Mouse (Mus musculus): ENCODE results near the gene Gja5. TPM values are rescaled to one million over a fixed set of nuclear protein-coding genes. Genes with fewer than 3 reads are reported as not detected.
"Not testable (repeated sequence)": the region's sequence is repeated elsewhere in the genome, so short reads cannot be mapped to it uniquely, and the experiment has no call there.

The Gja5 gene
- polyA plus RNA-seq, 1 experiment from 2014 or later, result 3.1 TPM

- Histone ChIP-seq H3K36me3 (ENCODE audit: control insufficient read depth, insufficient read depth, low read length) (no peaks in the 10 kb centered on the region), H3K27ac (ENCODE audit: low read depth, low read length) (no peak overlapping the region), H3K4me2 (no peak overlapping the region), H3K9ac (ENCODE audit: low read length) (no peak overlapping the region), H3K4me1 (ENCODE audit: control insufficient read depth, insufficient read depth, low read length) (no peaks in the 10 kb centered on the region), H3K27me3 (ENCODE audit: control insufficient read depth, insufficient read depth, low read length) (no peaks in the 10 kb centered on the region), H3K4me3 (ENCODE audit: low read depth, low read length) (no peak overlapping the region), H3K9me3 (ENCODE audit: control insufficient read depth, low read length) (no peaks in the 10 kb centered on the region)
- DNase-seq (ENCODE audit: low spot score, missing footprints) (no peak), ATAC-seq (ENCODE audit: low FRiP score) (no peak)
- WGBS, result 92% methylated on average over 4 of the region's 4 CpGs
Measured at GRCm38 (mm10) chr3:97060119-97060518, 155.6 kb downstream of the Gja5 start.

DNA sequence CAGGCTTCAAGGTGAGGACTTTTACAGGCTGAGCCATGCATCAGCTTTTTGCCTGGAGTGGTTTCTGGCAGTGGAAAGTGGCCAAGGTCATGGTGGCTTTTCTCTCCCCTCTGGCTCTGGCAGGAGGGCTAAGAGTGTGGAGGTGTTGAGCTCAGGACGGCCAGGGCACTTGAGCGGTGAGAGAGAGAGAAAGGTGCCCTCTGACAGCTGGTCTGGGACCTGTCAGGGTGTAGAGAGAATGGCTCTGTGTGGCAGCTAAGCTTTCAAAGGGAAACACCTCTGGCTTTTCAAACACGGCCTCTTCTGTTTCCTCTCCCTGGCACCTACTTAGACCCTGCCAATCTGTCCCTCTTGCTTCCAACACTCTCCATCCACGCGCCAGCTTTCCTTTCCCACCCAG, 158.3 kb downstream of the Gja5 start:
- ATAC-seq (ENCODE audit: low FRiP score), result no peak

DNA sequence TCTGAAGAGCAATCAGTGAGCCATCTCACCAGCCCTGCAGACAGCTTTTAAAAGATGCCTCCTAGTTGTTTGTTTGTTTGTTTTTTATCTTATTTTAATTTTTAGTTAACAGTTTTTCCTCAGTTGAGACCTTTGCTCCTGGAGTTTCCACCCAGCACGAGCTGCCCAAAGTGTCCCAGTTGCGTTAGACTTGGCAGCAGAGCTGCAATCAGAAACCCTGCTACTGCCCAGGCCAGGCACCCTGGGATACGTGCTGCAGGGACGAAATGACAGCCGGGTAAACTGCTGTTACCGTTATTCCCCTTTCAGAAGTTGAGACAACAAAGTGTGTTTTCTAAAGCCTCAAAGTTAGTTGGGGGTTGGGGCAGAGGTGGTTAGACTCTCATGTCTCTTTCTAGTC, 159.6 kb downstream of the Gja5 start:
- no peaks in the 10 kb centered on the region for H3K36me3 ChIP-seq (ENCODE audit: control insufficient read depth, insufficient read depth, low read length)
- DNase-seq (ENCODE audit: low spot score, missing footprints) (no peak), ATAC-seq (ENCODE audit: low FRiP score) (no peak)
- H3K9ac ChIP-seq (ENCODE audit: low read length), result no peak overlapping the region
- no peak overlapping the region for H3K4me2 ChIP-seq
- H3K9me3 ChIP-seq (ENCODE audit: control insufficient read depth, low read length), result no peaks in the 10 kb centered on the region
- WGBS, result 71% methylated on average over 6 of the region's 6 CpGs
- H3K27ac ChIP-seq (ENCODE audit: low read depth, low read length), result no peak overlapping the region
- no peaks in the 10 kb centered on the region for H3K4me1 ChIP-seq (ENCODE audit: control insufficient read depth, insufficient read depth, low read length)
- no peaks in the 10 kb centered on the region for H3K27me3 ChIP-seq (ENCODE audit: control insufficient read depth, insufficient read depth, low read length)
- no peak overlapping the region for H3K4me3 ChIP-seq (ENCODE audit: low read depth, low read length)

More for the DNA sequence above, 158.3 kb downstream of the Gja5 start:
- H3K4me1 ChIP-seq (ENCODE audit: control insufficient read depth, insufficient read depth, low read length), result no peaks in the 10 kb centered on the region
- no peak overlapping the region for H3K27ac ChIP-seq (ENCODE audit: low read depth, low read length)
- H3K4me2 ChIP-seq, result no peak overlapping the region
- H3K27me3 ChIP-seq (ENCODE audit: control insufficient read depth, insufficient read depth, low read length), result no peaks in the 10 kb centered on the region
- DNase-seq (ENCODE audit: low spot score, missing footprints), result no peak
- H3K36me3 ChIP-seq (ENCODE audit: control insufficient read depth, insufficient read depth, low read length), result no peaks in the 10 kb centered on the region
- WGBS, result 75% methylated on average over 5 of the region's 5 CpGs
- H3K9ac ChIP-seq (ENCODE audit: low read length), result no peak overlapping the region
- H3K9me3 ChIP-seq (ENCODE audit: control insufficient read depth, low read length), result no peaks in the 10 kb centered on the region
- no peak overlapping the region for H3K4me3 ChIP-seq (ENCODE audit: low read depth, low read length)

DNA sequence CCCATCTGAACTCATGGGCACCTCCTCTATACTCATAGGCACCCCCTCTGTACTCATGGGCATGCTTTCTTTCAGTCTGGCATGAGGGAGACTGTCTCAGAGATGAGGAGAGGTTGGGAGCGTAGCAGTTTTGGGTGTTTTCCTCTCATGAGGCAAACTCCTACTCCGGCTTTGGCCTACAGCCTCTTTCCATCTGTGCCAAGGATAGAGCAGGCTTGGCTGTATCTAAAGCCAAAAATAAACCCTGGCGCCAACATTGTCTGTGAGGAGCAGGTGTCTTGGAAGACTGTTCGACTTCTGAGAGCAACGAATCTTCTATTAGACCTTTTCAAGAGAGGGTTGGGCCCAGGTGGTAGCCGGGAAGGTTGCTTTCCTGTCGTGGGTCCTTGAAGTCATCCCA, 165.1 kb downstream of the Gja5 start:
- not testable (repeated sequence) for H3K4me2 ChIP-seq; ATAC-seq (ENCODE audit: low FRiP score); H3K4me3 ChIP-seq (ENCODE audit: low read depth, low read length); H3K27me3 ChIP-seq (ENCODE audit: control insufficient read depth, insufficient read depth, low read length); H3K9me3 ChIP-seq (ENCODE audit: control insufficient read depth, low read length); H3K9ac ChIP-seq (ENCODE audit: low read length); DNase-seq (ENCODE audit: low spot score, missing footprints); H3K36me3 ChIP-seq (ENCODE audit: control insufficient read depth, insufficient read depth, low read length); H3K4me1 ChIP-seq (ENCODE audit: control insufficient read depth, insufficient read depth, low read length); H3K27ac ChIP-seq (ENCODE audit: low read depth, low read length)
- WGBS, result 93% methylated on average over 6 of the region's 7 CpGs

DNA sequence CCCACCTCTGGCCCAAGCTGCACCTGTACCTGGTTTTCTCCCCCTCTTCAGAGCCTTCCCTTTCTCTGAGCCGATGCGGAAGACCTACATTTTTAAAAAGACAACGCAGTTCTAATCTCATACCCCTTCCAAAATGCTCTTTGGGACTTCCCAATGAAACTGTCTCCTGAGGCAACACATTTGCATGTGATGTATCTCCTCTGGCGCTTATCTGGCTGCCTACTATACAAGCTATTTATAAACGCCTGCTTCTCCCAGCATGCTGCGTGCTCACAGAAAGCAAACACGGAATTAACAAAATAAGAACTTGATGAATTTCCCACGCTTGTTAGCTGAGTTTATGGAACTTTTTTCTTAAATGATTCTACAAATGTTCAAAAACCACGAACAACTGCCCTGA, 167.4 kb downstream of the Gja5 start:
- not testable (repeated sequence) for H3K4me1 ChIP-seq (ENCODE audit: control insufficient read depth, insufficient read depth, low read length); DNase-seq (ENCODE audit: low spot score, missing footprints); H3K27me3 ChIP-seq (ENCODE audit: control insufficient read depth, insufficient read depth, low read length); H3K9ac ChIP-seq (ENCODE audit: low read length); ATAC-seq (ENCODE audit: low FRiP score); H3K4me2 ChIP-seq; H3K9me3 ChIP-seq (ENCODE audit: control insufficient read depth, low read length); H3K4me3 ChIP-seq (ENCODE audit: low read depth, low read length); H3K36me3 ChIP-seq (ENCODE audit: control insufficient read depth, insufficient read depth, low read length); H3K27ac ChIP-seq (ENCODE audit: low read depth, low read length)
- 86% methylated on average over 9 of the region's 9 CpGs for WGBS

DNA sequence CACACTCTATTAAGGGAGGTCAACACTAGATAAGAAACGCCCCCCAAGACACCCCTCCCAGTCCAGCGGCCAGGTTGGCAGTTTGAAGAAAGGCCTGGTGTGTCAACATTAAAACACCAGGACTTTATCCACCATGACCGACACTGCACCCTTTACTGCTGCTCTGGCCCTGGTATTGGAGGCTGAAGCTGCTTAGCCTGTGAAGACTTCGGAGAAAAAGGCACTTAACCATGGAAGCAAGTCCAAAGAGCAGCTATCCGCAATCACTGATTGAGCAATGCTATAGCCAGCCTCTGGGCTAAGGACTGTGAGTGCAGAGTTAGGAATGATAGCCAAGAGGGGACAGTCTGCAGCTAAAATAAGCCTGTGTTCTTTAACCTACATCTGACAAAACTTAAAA, 167.9 kb downstream of the Gja5 start:
- H3K4me3 ChIP-seq (ENCODE audit: low read depth, low read length); H3K27ac ChIP-seq (ENCODE audit: low read depth, low read length); H3K4me1 ChIP-seq (ENCODE audit: control insufficient read depth, insufficient read depth, low read length); H3K36me3 ChIP-seq (ENCODE audit: control insufficient read depth, insufficient read depth, low read length); H3K9me3 ChIP-seq (ENCODE audit: control insufficient read depth, low read length); H3K4me2 ChIP-seq; H3K27me3 ChIP-seq (ENCODE audit: control insufficient read depth, insufficient read depth, low read length); DNase-seq (ENCODE audit: low spot score, missing footprints); H3K9ac ChIP-seq (ENCODE audit: low read length); ATAC-seq (ENCODE audit: low FRiP score): not testable (repeated sequence)
- 78% methylated on average over 5 of the region's 5 CpGs for WGBS

- DNase-seq (ENCODE audit: low spot score, missing footprints); H3K27ac ChIP-seq (ENCODE audit: low read depth, low read length); H3K4me2 ChIP-seq; H3K9ac ChIP-seq (ENCODE audit: low read length); H3K27me3 ChIP-seq (ENCODE audit: control insufficient read depth, insufficient read depth, low read length); H3K4me1 ChIP-seq (ENCODE audit: control insufficient read depth, insufficient read depth, low read length); H3K36me3 ChIP-seq (ENCODE audit: control insufficient read depth, insufficient read depth, low read length); H3K4me3 ChIP-seq (ENCODE audit: low read depth, low read length); H3K9me3 ChIP-seq (ENCODE audit: control insufficient read depth, low read length): not testable (repeated sequence)
- 18% methylated on average over 2 of the region's 11 CpGs for WGBS
- 0 out of 2 replicates have a peak, but pooled peaks have one; percentile 52 for ATAC-seq (ENCODE audit: low FRiP score)
Measured at GRCm38 (mm10) chr3:97075744-97076350, 171.4 kb downstream of the Gja5 start.

DNA sequence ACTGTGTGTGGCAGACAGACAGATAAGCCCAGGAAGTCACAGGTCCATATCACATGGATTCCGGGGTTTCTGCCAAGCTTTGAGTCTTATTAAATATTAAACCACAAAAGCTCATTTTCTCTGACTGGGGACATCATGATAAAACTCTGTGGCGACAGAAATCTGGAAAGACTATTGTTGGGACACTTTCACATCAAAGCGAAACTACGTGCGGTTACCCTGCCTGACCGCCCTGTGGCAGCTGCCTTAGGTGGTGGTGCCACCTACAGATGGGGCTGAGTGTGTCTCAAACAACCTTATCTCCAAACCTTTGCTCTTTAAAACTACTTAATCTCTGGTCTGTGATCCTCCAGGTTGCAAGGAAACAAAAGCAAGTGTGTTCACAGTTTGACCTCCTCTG, 171.9 kb downstream of the Gja5 start:
- Histone ChIP-seq H3K4me2 (no peak overlapping the region), H3K36me3 (ENCODE audit: control insufficient read depth, insufficient read depth, low read length) (no peaks in the 10 kb centered on the region), H3K27me3 (ENCODE audit: control insufficient read depth, insufficient read depth, low read length) (no peaks in the 10 kb centered on the region), H3K4me1 (ENCODE audit: control insufficient read depth, insufficient read depth, low read length) (no peaks in the 10 kb centered on the region), H3K4me3 (ENCODE audit: low read depth, low read length) (no peak overlapping the region), H3K27ac (ENCODE audit: low read depth, low read length) (no peak overlapping the region), H3K9me3 (ENCODE audit: control insufficient read depth, low read length) (no peaks in the 10 kb centered on the region), H3K9ac (ENCODE audit: low read length) (no peak overlapping the region)
- DNase-seq (ENCODE audit: low spot score, missing footprints), result no peak
- ATAC-seq (ENCODE audit: low FRiP score), result no peak
- 55% methylated on average over 6 of the region's 6 CpGs for WGBS

DNA sequence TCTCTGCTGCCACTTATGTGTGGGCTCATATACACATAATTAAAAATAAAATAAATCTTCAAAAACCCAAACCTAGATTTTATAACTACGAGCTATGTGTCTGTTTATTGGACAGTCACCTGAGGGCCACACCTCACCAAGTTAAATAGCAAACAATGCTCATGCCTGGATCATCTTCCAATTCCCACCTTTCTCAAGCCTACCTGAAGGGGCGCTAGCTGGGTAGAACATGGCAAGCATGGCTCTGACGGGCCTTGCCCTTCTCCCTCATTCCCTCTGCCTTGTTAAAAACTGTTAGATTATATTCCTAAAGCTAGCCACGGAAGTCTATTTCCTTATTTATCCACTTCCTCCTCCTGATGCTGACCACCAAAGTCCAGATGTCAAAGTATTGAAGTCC, 173.9 kb downstream of the Gja5 start:
- H3K36me3 ChIP-seq (ENCODE audit: control insufficient read depth, insufficient read depth, low read length), result no peaks in the 10 kb centered on the region
- H3K4me3 ChIP-seq (ENCODE audit: low read depth, low read length), result no peak overlapping the region
- 56% methylated on average over 4 of the region's 4 CpGs for WGBS
- 0 out of 2 replicates have a peak, but pooled peaks cover 2% of the 10 kb centered on the region for H3K4me1 ChIP-seq (ENCODE audit: control insufficient read depth, insufficient read depth, low read length)
- H3K27me3 ChIP-seq (ENCODE audit: control insufficient read depth, insufficient read depth, low read length), result no peaks in the 10 kb centered on the region
- DNase-seq (ENCODE audit: low spot score, missing footprints) (no peak), ATAC-seq (ENCODE audit: low FRiP score) (no peak)
- H3K4me2 ChIP-seq, result no peak overlapping the region
- H3K9me3 ChIP-seq (ENCODE audit: control insufficient read depth, low read length), result no peaks in the 10 kb centered on the region
- H3K9ac ChIP-seq (ENCODE audit: low read length), result no peak overlapping the region
- H3K27ac ChIP-seq (ENCODE audit: low read depth, low read length), result no peak overlapping the region

Measured in midbrain, embryonic 11.5 days (tissue).